Mouse (Mus musculus): ENCODE results near the gene Gpr152.

DNA sequence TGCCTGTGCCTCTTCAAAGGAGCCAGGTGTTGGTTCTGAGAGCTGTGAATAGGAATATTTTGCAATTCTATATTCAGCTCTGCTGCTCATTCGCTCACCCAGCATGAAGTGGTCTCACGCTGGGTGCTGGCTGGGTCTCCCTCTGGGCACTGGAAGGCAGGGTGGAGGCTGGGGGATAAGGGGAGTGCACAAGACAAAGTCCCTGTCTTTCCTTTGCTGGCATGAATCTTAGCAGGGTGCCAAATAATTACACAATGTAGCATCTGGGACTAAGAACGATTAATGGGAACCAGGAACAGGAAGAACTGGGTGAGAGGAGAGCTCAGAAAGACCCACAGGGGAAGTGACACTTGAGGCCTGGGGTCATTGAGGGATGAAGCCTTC is 7.4 kb downstream of the Gpr152 start:
- TF ChIP-seq CTCF (IDR thresholded peaks at IDR 0.05; ENCODE audit: borderline replicate concordance, insufficient read depth, low read depth, low read length) = no peak
- no peak for TF ChIP-seq POLR2A (IDR thresholded peaks at IDR 0.05; ENCODE audit: borderline replicate concordance, insufficient read depth, low read length)
